Mouse (Mus musculus) T-cell, adult 2 months (primary cell): ENCODE data around the gene Akap13.
"Not testable (repeated sequence)": the region's sequence is repeated elsewhere in the genome, so short reads cannot be mapped to it uniquely, and the experiment has no call there.

Source experiments
- DNase-seq: peaks from one replicate; pipeline ENCODE4 v3.0.0; 2022; ENCODE audit warnings: low spot score

Gene Akap13

DNA sequence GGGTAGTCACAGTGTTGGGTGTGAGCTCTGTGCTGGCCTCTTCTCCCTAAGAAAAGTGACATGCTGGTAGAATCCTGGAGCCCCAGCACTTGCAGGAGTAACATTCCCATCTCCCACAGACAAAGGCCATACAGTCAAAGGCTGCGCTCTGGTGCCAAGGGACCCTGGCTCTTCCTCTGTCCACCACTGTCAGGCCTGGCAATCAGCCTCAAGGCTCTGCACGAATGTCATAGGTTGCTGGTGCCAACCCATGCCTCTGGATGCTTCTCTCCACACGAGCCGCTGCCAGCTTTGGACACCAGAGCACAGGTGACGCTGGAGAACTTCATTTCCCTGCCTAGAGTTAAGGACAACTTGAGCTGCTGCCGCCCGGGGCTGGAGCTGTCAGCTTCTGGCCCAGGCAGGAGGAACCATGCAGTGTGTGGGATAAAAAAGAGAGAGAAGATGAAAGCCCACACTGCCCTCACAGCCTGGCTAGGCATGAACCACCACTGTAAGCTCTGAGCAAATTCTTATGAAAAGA is 304.7 kb downstream of the Akap13 start:
- no peak for DNase-seq

DNA sequence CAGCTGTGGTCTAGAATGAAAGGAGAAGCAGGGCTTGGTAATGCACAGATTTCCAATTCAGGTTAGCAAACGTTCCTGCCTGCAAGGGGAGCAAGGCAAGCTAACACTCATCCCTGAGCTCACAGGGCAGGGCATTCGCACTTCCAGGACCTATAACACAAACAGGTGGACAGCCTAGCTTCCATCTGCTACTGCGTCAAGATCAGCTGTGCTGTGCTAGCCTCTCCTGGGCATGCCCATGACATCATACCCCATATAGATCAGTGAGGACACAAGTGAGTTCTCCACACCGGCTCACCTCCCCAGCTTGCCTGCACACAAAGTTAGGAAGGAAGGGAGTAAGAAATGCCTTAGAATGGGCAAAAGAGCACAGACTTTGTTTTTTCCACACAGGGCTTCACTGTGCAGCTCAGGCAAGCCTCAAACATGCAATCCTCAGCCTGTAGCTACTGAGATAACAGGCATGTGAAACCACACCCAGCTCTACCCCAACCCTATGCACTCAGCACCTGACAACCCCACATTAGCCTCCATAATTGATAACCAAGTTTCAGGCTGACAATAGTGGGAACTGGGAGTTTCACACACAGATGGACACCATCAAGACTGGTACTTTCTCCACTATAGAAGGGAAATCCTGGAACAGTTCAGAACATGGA is 305.5 kb downstream of the Akap13 start:
- not testable (repeated sequence) for DNase-seq

- not testable (repeated sequence) for DNase-seq
These were observed 306.9 kb downstream of the Akap13 start for GRCm38 (mm10) chr7:75762225-75762624.

DNA sequence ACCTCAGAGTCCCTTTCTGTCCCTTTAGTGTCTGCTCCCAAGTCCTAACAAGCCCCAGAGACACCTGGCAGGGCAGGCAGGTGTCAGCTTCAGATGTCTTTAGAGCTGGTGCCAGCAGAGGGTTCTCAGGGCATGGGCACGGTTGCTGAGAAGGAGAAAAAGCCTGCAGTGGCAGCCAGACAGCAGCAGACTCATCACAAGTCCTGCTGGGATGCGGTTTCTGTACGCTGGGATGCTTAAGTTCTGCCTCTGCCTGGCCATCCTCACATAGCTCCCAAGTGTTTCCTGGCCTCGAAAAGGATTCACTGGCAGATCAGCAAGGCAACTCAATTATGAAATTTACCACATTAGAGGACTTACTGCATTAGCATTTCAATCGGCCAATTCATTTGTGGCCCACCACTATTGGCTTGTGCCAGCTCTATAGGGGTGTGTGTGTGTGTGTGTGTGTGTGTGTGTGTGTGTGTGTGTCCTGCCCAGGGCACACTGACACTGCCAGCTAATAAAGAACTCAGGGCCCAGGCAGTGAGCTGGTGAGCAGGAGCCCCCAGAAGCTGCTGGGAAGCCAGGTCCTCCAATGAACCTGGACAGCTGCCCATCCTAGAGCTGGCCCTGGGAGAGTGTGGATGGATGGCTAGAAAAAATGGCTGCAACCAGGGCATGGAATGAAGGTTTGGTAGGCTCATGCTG is 311.9 kb downstream of the Akap13 start:
- not testable (repeated sequence) for DNase-seq

- DNase-seq: no peak
These were observed 312.8 kb downstream of the Akap13 start for GRCm38 (mm10) chr7:75768169-75768568.

GRCm38 (mm10) chr7:75769909-75770308 is 314.6 kb downstream of the Akap13 start:
- no peak for DNase-seq

GRCm38 (mm10) chr7:75774095-75775078 is 319.1 kb downstream of the Akap13 start:
- peak; percentile 31 for DNase-seq

DNA sequence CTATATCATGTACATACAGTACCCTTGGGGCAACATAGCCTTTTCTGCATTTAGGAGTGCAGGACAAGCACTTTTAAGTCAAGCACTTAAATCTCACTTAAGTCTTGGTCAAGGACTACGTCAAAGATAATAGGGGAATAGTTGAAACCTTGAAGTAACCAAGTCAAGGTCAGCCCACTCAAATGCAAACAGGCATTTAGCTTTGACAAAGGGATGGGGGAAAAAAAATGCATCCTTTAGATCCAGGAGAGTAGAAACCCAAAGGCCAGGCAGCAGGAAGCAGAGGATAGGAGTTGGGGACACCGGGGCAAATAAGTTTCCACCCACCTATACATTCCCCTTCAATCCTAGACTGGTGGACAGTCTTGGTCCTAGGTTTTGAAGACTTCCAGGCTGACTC is 322.7 kb downstream of the Akap13 start:
- no peak for DNase-seq

DNA sequence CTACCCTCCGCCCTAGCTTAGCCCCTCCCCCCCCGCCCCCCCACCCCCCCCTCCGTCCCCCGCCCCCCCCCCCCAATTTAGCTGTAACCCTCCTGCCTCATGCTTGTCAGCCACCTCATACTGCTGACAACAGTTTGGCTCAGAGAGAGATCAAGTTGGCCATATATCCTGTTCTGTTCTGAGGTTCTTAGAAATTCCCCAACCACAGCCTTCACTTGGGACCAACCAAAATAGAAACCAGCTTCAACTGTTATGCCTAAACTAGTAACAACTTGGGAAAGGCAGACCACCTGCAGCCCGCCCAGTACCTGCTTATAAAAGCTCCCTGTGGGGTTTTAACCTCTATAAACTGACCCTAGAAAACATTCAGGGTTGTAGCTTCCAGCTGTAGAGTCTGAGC is 325.5 kb downstream of the Akap13 start:
- DNase-seq: peak; percentile 28

DNA sequence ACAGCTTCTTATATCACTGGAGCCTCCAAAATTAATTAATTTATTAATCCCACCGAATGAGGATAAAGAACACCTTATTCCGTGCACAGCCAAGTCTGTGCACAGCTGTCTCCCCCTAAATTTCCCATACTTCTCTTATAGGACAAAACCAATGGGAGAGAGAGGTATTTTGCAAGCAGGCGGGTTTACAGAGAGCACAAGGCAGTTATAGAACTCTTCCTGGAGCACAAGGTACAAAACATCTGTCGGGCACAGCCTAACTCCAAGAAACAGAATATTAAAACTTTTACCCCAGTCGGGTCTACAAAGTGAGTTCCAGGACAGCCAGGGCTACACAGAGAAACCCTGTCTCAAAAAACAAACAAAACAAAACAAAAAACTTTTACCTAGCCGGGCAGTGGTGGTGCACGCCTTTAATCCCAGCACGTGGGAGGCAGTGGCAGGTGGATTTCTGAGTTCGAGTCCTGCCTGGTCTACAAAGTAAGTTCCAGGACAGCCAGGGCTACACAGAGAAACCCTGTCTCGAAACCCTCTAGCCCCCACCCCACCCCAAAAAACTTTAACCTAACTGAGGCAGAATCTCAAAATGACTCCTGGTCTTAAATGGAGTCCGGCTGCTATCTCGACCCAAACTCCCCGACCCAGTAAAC is 326.1 kb downstream of the Akap13 start:
- no peak for DNase-seq

GRCm38 (mm10) chr7:75781948-75782722 is 326.8 kb downstream of the Akap13 start:
- DNase-seq: peak; percentile 89

- no peak for DNase-seq
These were observed 327.3 kb downstream of the Akap13 start for GRCm38 (mm10) chr7:75782723-75783011.

- DNase-seq: no peak
These were observed 330.3 kb downstream of the Akap13 start for GRCm38 (mm10) chr7:75785388-75786328.

- no peak for DNase-seq
These were observed 331.5 kb downstream of the Akap13 start for GRCm38 (mm10) chr7:75786812-75787211.

DNA sequence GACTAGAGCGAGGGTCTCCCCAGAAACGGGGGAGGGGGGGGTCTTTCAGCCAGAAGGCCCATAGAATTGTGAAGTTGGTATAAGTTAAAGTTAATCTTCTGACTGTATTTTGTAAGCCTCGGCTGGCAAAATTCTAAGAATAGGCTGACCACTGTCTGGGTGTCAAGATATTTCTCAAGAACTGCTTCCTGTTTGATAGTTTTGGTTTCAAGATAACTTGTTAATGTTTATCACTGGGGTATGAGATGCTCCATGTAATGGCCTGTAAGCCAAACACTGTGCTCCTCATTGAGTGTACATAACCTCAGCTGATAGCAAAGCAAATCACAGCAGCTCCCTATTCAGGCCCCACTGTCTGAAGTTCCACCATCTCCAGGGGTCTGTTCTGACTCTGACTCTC is 332.0 kb downstream of the Akap13 start:
- no peak for DNase-seq

DNA sequence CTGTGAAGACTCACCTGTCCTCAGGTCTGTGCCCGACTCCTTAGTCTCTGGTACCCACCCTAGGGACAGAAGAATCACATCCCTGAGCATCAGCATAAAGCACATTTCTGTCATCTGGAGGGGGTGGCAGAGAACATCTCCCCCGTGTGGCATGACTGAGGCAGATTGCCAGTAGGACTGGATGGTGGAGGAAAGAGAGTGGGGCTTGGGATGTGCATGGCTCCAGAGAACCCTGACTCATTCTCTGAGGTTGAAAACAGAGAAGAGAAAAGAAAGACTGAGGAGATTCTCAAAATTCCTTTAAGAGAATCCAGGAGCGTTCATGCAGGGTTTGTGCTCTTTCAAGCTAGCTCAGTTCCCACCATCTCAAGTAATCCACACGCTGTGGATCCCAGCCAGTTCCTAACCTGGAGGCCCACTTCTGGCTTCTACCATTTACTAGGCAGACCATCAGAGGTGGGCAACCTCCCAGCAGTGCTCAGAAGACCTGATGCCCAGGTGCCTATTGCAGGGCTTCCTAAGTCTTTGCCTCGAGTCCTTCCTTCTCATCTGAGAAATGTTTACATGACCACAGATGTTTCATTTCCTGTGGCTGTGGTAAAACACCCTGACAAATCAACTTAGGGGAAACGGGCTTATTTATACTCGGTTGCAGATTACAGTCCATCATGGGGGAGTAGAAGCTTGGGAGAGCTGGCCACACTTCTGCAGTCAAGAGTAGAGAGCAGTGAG is 332.9 kb downstream of the Akap13 start:
- not testable (repeated sequence) for DNase-seq

GRCm38 (mm10) chr7:75788801-75789135 is 333.4 kb downstream of the Akap13 start:
- DNase-seq: not testable (repeated sequence)

DNA sequence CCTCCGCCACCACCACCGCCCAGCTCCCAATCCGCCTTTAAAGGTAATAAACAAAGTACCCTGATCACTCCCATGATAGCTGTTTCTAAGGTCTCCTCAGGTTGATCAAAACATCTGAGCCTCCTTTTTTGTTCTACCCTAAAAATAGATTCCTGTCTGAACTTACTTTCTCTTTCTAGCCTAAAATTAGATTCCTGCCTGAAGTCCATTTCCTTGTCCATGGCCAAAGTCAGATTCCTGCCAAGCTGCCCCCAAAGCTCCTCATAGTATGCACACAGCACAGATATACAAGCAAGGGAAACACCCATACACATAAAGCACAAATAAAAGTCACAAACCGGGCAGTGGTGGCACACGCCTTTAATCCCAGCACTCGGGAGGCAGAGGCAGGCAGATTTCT is 334.4 kb downstream of the Akap13 start:
- DNase-seq: no peak

DNA sequence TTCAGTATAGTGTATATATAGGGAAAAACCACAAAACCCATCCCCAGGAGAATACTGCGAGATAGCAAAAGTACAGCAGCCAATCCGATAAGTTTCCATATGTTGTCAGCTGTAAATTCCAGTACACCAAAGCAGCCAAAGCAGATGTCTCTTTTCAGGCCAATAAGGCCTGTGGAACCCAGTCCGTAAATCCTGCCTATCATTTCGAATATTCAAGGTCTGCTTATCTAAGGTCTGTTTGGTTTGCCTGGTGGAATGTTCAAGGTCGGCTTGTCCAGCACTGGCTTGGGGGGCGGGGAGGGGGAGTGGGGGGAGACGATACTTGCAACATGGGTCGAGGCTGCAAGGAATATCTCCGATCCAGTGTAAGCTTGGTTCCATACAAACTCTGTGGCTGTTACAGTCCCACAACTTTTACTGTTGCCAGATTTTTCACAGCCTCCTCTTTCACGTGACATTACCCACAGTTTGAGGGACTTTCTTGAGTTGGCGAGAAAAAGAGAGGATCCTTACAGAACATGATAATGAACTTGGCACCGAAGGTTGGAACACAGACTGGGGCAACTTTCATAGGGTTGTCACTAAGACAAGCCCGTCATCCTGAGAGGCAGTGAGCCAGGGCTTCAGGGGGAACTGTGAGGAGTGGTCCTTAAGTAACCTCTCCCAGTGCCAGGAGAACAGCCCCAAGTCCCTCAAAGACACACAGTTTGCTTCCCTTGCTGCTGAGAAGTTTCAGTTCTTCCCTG is 335.9 kb downstream of the Akap13 start:
- not testable (repeated sequence) for DNase-seq
